In genomic region chr17:12757161-12757560, GRCm38 (mm10) we compare ENCODE assay signal across 18 mouse cellular contexts. TPM values are rescaled to one million over a fixed set of nuclear protein-coding genes. Genes with fewer than 3 reads are reported as not detected.
A peak's percentile ranks its signal among the peaks of the same experiment; 100 is the strongest.
DNase-seq lines count a peak whose midpoint lies in the region; ATAC-seq and TF ChIP-seq lines count a peak whose summit lies in the region.
"Had no signal": no experiment of that assay in that cellular context is flagged by ENCODE, and none has a peak within 500 bp of the region (broad histone marks: within the 10 kb centered on the region; RNA-seq: fewer than 3 reads in every experiment).

No protein-coding gene starts in this region.

- no peak for TF ChIP-seq EP300 in CH12.LX (IDR thresholded peaks at IDR 0.05; ENCODE audit: low read length)

- peaks cover 59% of the 10 kb centered on the region for H3K79me2 ChIP-seq in CH12.LX (replicated peaks; ENCODE audit: control insufficient read depth, extremely low read depth, insufficient read depth, poor library complexity, severe bottlenecking)

- dilution Hi-C loops in CH12.LX (cut with MboI; ENCODE audit: extremely low pct_ligation_motif_present, extremely low pct_unique_long_range_greater_than_20kb, low sequenced_read_pairs): no loop called here

- H3K4me3 ChIP-seq in heart, embryonic 11.5 days (ENCODE audit: low read depth, low read length): no peak overlapping the region
- no peak overlapping the region for H3K4me3 ChIP-seq in CH12.LX (replicated peaks in 1 of 3; ENCODE audit: low read depth in 2 of 3, low read length in 2 of 3, poor library complexity in 1 of 3)
- H3K4me3 ChIP-seq in bone marrow macrophage, adult 2 months (ENCODE audit: insufficient read depth, low read length): no peak overlapping the region
- no peak overlapping the region for H3K4me3 ChIP-seq in intestine, embryonic 16.5 days (ENCODE audit: low read length)
- H3K4me3 ChIP-seq: forebrain, embryonic 12.5 days; layer of hippocampus, adult 2 months; left cerebral cortex, adult 2 months; liver, embryonic 15.5 days had no signal

- H3K9ac ChIP-seq in heart, embryonic 11.5 days (ENCODE audit: low read depth, low read length): 0 out of 2 replicates have a peak overlapping the region, but pooled peaks have one; percentile 22
- H3K9ac ChIP-seq in CH12.LX (ENCODE audit: insufficient read depth, low read depth): no peak overlapping the region
- H3K9ac ChIP-seq in intestine, embryonic 16.5 days (ENCODE audit: low read depth, low read length): no peak overlapping the region
- H3K9ac ChIP-seq: forebrain, embryonic 12.5 days; hindbrain, embryonic 14.5 days; liver, embryonic 15.5 days had no signal

- H3K27me3 ChIP-seq in heart, embryonic 11.5 days (ENCODE audit: control insufficient read depth, insufficient read depth, low read length): no peaks in the 10 kb centered on the region
- no peaks in the 10 kb centered on the region for H3K27me3 ChIP-seq in CH12.LX (replicated peaks)
- no peaks in the 10 kb centered on the region for H3K27me3 ChIP-seq in intestine, embryonic 16.5 days (replicated peaks; ENCODE audit: control insufficient read depth, insufficient read depth, low read length)
- H3K27me3 ChIP-seq: forebrain, embryonic 12.5 days; liver, embryonic 15.5 days had no signal

- whole genome bisulfite sequencing in heart, embryonic 11.5 days (ENCODE audit: insufficient replicate concordance): 64% methylated on average over 6 of the region's 6 CpGs
- whole genome bisulfite sequencing in intestine, embryonic 16.5 days: 79% methylated on average over 6 of the region's 6 CpGs

- intact Hi-C loops in heart, postnatal 36 days (cut with DNase I): no loop called here

- ATAC-seq in heart, embryonic 11.5 days (replicated peaks; ENCODE audit: insufficient number of reproducible peaks, low FRiP score, low TSS enrichment): no peak
- no peak for ATAC-seq in intestine, embryonic 16.5 days
- ATAC-seq: intestine, postnatal 0 days had no signal

- no peaks in the 10 kb centered on the region for H3K9me3 ChIP-seq in heart, embryonic 11.5 days (replicated peaks; ENCODE audit: control insufficient read depth, low read length)
- no peaks in the 10 kb centered on the region for H3K9me3 ChIP-seq in CH12.LX (replicated peaks; ENCODE audit: low read length)
- H3K9me3 ChIP-seq in intestine, embryonic 16.5 days (ENCODE audit: control insufficient read depth, low read length): no peaks in the 10 kb centered on the region
- H3K9me3 ChIP-seq: forebrain, embryonic 12.5 days; G1E; liver, embryonic 15.5 days had no signal

- peaks cover 87% of the 10 kb centered on the region for H3K4me1 ChIP-seq in heart, embryonic 11.5 days (ENCODE audit: control insufficient read depth, insufficient read depth, low read length)
- H3K4me1 ChIP-seq in CH12.LX (ENCODE audit: control insufficient read depth in 1 of 2, insufficient read depth in 2 of 2): peaks cover 63 to 94% of the 10 kb centered on the region in 2 experiments
- peaks cover 82% of the 10 kb centered on the region for H3K4me1 ChIP-seq in bone marrow macrophage, adult 2 months (ENCODE audit: control insufficient read depth, insufficient read depth, low read length)
- H3K4me1 ChIP-seq in intestine, embryonic 16.5 days (ENCODE audit: control insufficient read depth, insufficient read depth, low read length): peaks cover 69% of the 10 kb centered on the region

- no peak overlapping the region; the same call in 1 of the 2 replicates for H3K4me2 ChIP-seq in heart, embryonic 11.5 days
- H3K4me2 ChIP-seq in CH12.LX (ENCODE audit: insufficient read depth, low read depth, poor library complexity, severe bottlenecking): no peak overlapping the region
- H3K4me2 ChIP-seq in intestine, embryonic 16.5 days (ENCODE audit: low read depth, low read length): no peak overlapping the region
- H3K4me2 ChIP-seq: forebrain, embryonic 12.5 days; hindbrain, embryonic 14.5 days; liver, embryonic 15.5 days; midbrain, embryonic 11.5 days had no signal

- in situ Hi-C loops in CH12.LX (cut with MboI; ENCODE audit: low pct_ligation_motif_present, low pct_unique_long_range_greater_than_20kb, low sequenced_read_pairs): loop anchor here (25.0 kb wide), 1 partner anchor 595 kb away; no protein-coding TSS in a partner anchor

- no peak for TF ChIP-seq RAD21 in CH12.LX (IDR thresholded peaks at IDR 0.05; ENCODE audit: low read depth, low read length)

- H3K36me3 ChIP-seq in heart, embryonic 11.5 days (ENCODE audit: control insufficient read depth, insufficient read depth, low read length): peaks cover 19% of the 10 kb centered on the region
- peaks cover 5 to 47% of the 10 kb centered on the region in 2 experiments for H3K36me3 ChIP-seq in CH12.LX (replicated peaks in 1 of 2; ENCODE audit: control insufficient read depth in 1 of 2, insufficient read depth in 1 of 2, low read length in 1 of 2)
- no peaks in the 10 kb centered on the region for H3K36me3 ChIP-seq in intestine, embryonic 16.5 days (ENCODE audit: control insufficient read depth, insufficient read depth, low read length)

- no peak for DNase-seq in heart, postnatal 36 days
- no peak for DNase-seq in CH12.LX (ENCODE audit: extremely low read depth)
- peak; percentile 41 to 52 for DNase-seq in cerebellum, postnatal 36 days
- DNase-seq in layer of hippocampus, postnatal 25 days (ENCODE audit: extremely low spot score in 1 of 2, low spot score in 1 of 2): no peak
- DNase-seq: right cerebral cortex, postnatal 4 days; thymus, postnatal 25 days had no signal

- no peak for TF ChIP-seq POLR2A in CH12.LX (IDR thresholded peaks at IDR 0.05; ENCODE audit: low read depth, low read length)
- TF ChIP-seq POLR2A in bone marrow macrophage, adult 2 months (IDR thresholded peaks at IDR 0.05; ENCODE audit: borderline replicate concordance, low read depth, low read length): no peak

- H3K27ac ChIP-seq in heart, embryonic 11.5 days (ENCODE audit: low read depth, low read length): peak overlapping the region; percentile 86; the same call in 1 of the 2 replicates
- peak overlapping the region; percentile 7; the same call in 1 of the 2 replicates for H3K27ac ChIP-seq in CH12.LX (ENCODE audit: insufficient read depth, low read depth)
- H3K27ac ChIP-seq in bone marrow macrophage, adult 2 months (ENCODE audit: insufficient read depth, low read depth, low read length): peak overlapping the region; percentile 98
- no peak overlapping the region for H3K27ac ChIP-seq in intestine, embryonic 16.5 days (ENCODE audit: low read length)
- H3K27ac ChIP-seq: forebrain, embryonic 12.5 days; hindbrain, embryonic 14.5 days; kidney, postnatal 0 days; layer of hippocampus, adult 2 months; left cerebral cortex, adult 2 months; liver, embryonic 15.5 days had no signal

- TF ChIP-seq CTCF in CH12.LX (conservative IDR thresholded peaks at IDR 0.05 in 1 of 2, IDR thresholded peaks at IDR 0.05 in 1 of 2; ENCODE audit: low read depth in 2 of 2, low read length in 2 of 2): no peak
- TF ChIP-seq CTCF in bone marrow macrophage, adult 2 months (IDR thresholded peaks at IDR 0.05; ENCODE audit: low read depth, low read length): no peak

TF ChIP-seq in CH12.LX, 34 proteins besides CTCF, POLR2A, EP300 and RAD21:
- TF ChIP-seq POLR2AphosphoS2 (IDR thresholded peaks at IDR 0.05; ENCODE audit: low read depth, low read length): no peak

RNA-seq across cellular contexts. Expression of gene Igf2r, which starts 12.3 kb away (rescaled TPM):
- polyA plus RNA-seq in heart, embryonic 11.5 days (2014; fragmentation: Nextera tagmentation; extraction: Ambion mirVana): 199 and 238 TPM in 2 replicates
- total RNA-seq in heart, postnatal 36 days (2021): 100 to 1,000 TPM; 109 to 113 TPM
- 57.5 and 61.8 TPM in 2 replicates for total RNA-seq in CH12.LX (2012; rRNA removed)
- 25.6 and 27.8 TPM in 2 replicates for total RNA-seq in CH12.LX (2014; rRNA removed)
- 32.3 and 34.6 TPM in 2 replicates for polyA plus RNA-seq in CH12.LX (2012; ENCODE audit: insufficient read length, low read depth)
- polyA plus RNA-seq in bone marrow macrophage, adult 2 months (2012; ENCODE audit: insufficient read depth, insufficient read length, missing spikeins): 31.0 and 36.5 TPM in 2 replicates
- 10 to 100 TPM; 28.1 to 29.8 TPM for total RNA-seq in layer of hippocampus, postnatal 25 days (2021)
- 26.6 and 36.2 TPM in 2 replicates for polyA plus RNA-seq in intestine, embryonic 16.5 days (2015; fragmentation: Nextera tagmentation; extraction: Ambion mirVana)

Comparison
In these comparisons a context has a peak if more than half of its experiments do, and no peak if none do; other contexts are left out.
1. DNase-seq: peak in cerebellum, postnatal 36 days (2 of 2); none in heart, postnatal 36 days (0 of 2), CH12.LX (single experiment) and layer of hippocampus, postnatal 25 days (0 of 2).